Mouse (Mus musculus): ENCODE results near the gene Sptbn1.
"Not testable (repeated sequence)": the region's sequence is repeated elsewhere in the genome, so short reads cannot be mapped to it uniquely, and the experiment has no call there.

Sptbn1 gene

GRCm38 (mm10) chr11:30256491-30256890 is 11.5 kb downstream of the Sptbn1 start:
- DNase-seq (ENCODE audit: low spot score) = no peak

- not testable (repeated sequence) for DNase-seq (ENCODE audit: low spot score)
Observed at GRCm38 (mm10) chr11:30255211-30255610, 12.8 kb downstream of the Sptbn1 start.

- DNase-seq (ENCODE audit: low spot score) = no peak
Observed at GRCm38 (mm10) chr11:30251294-30251904, 16.6 kb downstream of the Sptbn1 start.

DNA sequence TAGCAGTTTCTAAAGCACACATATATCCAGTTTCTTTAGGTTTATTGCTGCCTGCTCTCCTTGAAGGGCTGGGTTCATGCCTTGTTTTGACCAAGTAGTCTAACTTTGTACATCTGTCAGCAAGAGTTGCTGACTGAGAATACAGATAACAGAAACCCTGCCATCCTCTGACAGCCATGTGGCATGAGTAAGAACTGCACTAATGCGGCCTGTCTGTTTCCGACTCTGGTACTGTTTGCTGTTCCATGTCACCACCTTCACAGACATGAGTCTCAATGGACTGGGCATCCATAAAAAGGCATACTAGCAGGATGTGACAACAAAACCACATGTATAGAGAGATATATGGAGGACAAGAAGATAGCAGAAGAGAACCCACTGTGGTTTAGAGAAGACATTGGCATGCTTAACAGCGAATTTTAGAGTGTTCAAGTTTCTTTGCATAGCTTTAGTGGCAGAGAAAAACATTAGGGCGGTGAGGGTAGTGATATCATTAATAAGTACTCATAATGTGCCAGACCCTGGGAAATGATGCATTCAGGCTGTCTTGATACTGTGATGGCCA is 18.4 kb downstream of the Sptbn1 start:
- DNase-seq (ENCODE audit: low spot score) = no peak

DNA sequence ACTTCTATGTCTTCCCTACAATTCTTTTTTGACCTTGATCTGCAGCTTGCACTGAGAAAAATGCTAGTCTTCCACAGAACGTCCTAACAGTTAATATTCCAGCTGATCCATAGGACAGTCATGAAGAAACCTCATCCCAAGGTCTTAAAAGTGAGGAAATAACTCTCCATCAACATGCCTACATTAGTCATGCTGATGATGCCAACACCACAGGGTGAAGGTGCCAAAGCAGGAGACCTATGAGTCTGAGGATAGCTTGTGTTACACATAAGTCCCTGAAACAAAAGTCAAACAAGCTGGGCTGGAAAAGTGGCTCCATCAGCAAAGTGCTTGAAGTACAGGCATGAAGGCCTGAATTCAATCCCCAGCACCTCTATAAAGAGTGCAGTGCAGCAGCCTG is 20.9 kb downstream of the Sptbn1 start:
- DNase-seq (ENCODE audit: low spot score) = no peak

GRCm38 (mm10) chr11:30246161-30246560 is 21.8 kb downstream of the Sptbn1 start:
- no peak for DNase-seq (ENCODE audit: low spot score)

- DNase-seq (ENCODE audit: low spot score) = no peak
Observed at GRCm38 (mm10) chr11:30244172-30244571, 23.8 kb downstream of the Sptbn1 start.

GRCm38 (mm10) chr11:30243591-30243990 is 24.4 kb downstream of the Sptbn1 start:
- no peak for DNase-seq (ENCODE audit: low spot score)

GRCm38 (mm10) chr11:30240861-30241260 is 27.1 kb downstream of the Sptbn1 start:
- no peak for DNase-seq (ENCODE audit: low spot score)

DNA sequence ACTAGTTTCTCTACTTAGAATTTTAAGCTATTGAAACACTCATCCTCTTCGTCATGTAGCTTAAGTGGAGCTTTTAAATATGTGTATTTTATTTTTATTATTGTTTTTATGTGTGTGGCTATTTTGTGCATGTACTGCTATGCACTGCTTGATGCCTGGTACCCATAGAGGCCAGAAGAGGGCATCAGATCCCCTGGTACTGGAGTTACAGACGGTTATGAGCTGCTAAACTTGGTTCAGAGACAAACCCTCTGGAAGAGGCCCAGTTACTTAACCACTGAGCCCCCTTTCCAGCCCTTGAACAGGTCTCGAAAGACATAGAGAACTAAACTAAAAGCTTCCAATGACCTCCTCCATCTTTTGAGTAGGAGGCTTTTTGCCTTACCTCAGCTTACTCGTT is 30.0 kb downstream of the Sptbn1 start:
- no peak for DNase-seq (ENCODE audit: low spot score)

GRCm38 (mm10) chr11:30236681-30237242 is 31.2 kb downstream of the Sptbn1 start:
- DNase-seq (ENCODE audit: low spot score) = no peak

GRCm38 (mm10) chr11:30235666-30236065 is 32.3 kb downstream of the Sptbn1 start:
- DNase-seq (ENCODE audit: low spot score) = no peak

- no peak for DNase-seq (ENCODE audit: low spot score)
Observed at GRCm38 (mm10) chr11:30235218-30235617, 32.8 kb downstream of the Sptbn1 start.

GRCm38 (mm10) chr11:30233946-30234345 is 34.0 kb downstream of the Sptbn1 start:
- DNase-seq (ENCODE audit: low spot score) = no peak

- DNase-seq (ENCODE audit: low spot score) = peak; percentile 69
Observed at GRCm38 (mm10) chr11:30232082-30232481, 35.9 kb downstream of the Sptbn1 start.

DNA sequence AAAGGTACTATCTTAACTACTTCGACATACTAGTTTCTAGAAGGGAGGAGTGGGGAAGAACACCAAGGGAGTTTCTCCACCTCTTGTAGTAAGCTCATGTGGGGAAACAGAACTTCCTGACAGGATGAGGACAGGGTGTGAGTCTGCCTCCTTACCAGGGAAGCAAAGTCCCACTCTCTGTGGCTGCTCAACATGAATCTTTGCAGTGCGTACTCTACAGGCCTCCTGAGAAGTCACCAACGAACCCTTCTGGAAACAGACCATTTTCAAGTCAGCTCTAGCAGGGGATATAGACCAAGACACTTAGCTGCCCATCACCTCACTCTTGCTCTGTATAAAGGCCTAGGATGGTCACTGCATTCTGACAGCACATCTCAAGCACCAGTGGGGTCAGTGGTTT is 36.6 kb downstream of the Sptbn1 start:
- DNase-seq (ENCODE audit: low spot score) = no peak

- DNase-seq (ENCODE audit: low spot score) = no peak
Observed at GRCm38 (mm10) chr11:30230330-30230771, 37.6 kb downstream of the Sptbn1 start.

DNA sequence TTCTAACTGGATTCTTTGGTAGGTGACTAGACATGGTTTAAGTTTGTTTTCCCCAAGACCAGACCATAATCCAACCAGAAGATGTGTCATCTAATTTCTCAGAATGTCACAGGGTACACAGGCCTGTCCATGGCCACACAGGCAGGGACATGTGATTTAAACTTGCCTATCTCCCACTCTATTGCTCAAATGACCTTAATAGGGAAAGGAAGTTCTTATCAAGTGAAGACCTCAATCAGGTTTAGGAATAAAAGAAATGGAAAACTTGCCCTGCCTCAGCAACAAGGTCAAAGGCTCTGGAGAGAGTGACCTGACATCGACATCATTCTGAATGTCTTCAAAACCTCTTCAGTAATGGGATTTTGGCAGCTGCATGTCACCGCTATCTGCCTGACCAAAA is 41.2 kb downstream of the Sptbn1 start:
- DNase-seq (ENCODE audit: low spot score) = no peak

DNA sequence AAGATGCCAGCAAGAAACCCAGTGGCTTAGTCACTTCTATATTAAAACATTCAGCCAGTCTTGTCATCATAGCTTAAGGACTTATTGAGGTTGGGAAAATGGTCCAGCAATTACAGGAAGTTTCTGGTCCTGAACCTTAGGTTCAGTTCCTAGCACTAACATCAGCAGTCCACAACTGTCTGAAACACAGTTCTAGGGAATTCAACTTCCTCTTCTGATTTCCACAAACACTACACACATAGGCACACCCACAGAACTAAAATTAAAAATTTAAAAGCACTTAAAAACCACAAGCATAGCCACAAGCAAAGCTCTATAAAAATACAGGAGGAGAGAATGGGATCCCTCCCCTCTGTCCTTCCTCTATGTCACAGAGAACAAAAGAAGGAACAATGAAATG is 43.4 kb downstream of the Sptbn1 start:
- no peak for DNase-seq (ENCODE audit: low spot score)

DNA sequence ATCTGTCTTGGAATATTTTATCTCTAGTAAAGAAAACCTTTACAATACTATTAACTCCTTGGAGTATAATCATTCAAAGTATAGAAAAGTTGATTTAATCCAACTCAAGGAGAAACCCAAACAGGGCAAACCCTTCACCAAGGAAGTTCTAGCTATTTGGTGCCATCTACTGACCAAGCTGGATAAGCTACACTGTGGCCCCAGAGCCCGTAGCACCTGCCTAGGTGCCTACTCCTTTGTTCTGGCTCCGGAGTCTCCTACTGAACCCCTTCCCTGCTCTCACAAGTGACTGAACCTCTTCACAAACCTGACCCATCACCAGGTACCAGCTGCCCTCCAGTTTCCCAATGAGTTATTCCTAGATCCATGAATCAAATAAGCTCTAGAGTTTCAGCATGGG is 45.3 kb downstream of the Sptbn1 start:
- DNase-seq (ENCODE audit: low spot score) = no peak

DNA sequence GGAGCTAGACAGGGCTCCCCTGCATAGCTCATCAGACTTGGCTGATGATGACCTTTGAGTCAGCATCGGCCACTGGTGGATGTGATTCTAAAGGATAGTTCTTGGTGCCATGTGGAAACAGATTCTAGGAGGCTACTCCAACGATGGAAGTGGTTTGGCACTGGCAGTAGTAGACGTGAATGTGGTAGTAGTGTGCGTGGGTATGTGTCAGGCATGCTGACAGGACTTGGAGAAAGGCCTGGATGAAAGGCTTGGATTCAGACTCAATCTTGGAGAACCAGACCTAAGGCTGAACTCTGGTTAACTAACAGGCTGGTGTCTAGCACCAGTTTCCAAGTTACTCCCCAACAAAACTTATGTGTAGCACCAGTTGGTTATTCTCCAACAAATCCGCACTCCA is 46.9 kb downstream of the Sptbn1 start:
- DNase-seq (ENCODE audit: low spot score) = no peak

- no peak for DNase-seq (ENCODE audit: low spot score)
Observed at GRCm38 (mm10) chr11:30218386-30218785, 49.6 kb downstream of the Sptbn1 start.

DNA sequence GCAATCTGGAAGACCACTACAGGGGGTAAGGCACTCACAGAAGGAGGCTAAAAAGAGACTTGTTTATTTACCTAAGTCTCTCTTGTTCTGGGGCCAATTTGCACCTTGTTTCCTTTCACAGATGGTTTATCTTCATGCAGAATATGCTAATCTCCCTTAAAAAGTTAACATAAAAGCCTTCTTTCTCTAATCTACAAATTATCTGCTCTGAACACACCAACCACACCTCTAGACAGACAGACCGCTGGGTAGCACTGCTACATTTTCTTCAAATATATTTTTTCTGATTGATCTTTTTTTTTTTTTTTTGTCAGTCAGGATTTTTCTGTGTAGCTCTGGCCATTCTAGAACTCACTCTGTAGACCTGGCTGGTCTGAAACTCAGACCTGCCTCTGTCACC is 50.5 kb downstream of the Sptbn1 start:
- no peak for DNase-seq (ENCODE audit: low spot score)
